Mouse (Mus musculus): ENCODE results near the gene Mcam. TPM values are rescaled to one million over a fixed set of nuclear protein-coding genes. Genes with fewer than 3 reads are reported as not detected.
A peak's percentile ranks its signal among the peaks of the same experiment; 100 is the strongest.

Gene Mcam
- total RNA-seq, 2 experiments from 2014 or later, result 147 to 156 TPM

DNA sequence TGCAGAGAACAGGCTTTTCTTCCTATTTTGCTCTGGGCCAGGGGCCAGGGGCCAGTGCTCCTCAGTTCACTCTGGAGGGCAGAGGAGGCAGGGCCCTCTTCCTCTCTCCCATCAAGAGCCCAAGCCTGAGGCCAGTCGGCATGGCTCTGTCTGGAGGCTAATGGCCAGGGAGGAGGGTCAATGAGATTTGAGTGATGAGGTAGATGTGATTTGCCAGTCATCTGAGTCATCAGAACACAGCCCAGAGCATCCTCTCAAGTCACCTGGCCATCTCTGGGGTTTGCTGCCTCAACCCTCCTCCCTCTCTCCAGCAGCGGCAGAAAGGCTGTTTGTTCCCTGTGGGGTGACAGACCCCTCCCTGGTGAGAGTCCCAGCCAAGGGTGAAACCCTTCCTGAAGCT lies 982 bp upstream of the Mcam start:
- intact Hi-C loops (cut with DNase I), result no loop called here
- DNase-seq, result no peak

DNA sequence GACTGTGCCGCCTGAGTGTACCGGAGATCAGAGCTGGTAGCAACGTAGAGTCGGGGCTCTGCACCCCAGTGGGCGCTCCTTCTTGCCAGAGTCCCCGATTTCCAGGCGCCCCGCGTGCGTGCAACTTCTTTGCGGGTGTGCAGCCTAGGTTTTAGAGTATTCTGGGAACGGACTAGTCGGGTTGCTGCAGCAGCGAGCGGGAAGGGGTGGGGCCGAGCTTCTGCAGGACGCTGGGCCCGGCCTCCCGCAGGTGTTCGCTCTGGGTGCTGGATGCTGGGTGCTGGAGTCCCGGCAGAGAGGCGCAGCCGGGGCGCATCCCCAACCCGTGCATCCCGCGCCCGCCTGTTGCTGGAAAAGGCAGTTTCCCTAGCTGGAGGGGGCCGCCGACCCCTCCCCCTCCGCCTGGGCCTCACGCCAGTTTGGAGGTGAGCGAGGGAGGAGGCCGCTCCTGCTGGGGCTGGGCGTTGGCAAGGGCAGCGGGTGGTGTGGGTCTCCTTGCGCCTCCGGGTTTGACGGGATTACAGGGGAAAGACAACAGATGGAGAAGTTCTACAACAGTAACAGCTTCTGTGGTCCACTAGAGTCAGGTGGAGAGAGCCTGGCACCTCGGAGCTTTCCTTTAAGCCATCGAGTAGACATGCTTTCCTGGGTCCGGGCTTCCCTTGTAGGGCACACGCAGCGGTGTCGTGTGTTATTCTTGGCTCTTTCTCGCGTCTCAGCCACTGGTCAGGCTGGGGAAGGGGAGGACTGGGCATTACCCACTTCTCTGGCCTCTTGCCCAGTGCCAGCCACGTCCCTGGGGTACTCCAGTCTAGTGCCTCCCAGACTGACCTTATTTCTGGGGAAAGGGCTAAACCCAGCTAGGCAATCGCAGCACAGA lies 822 bp downstream of the Mcam start:
- intact Hi-C loops (cut with DNase I), result no loop called here
- peak; percentile 73 to 76 for DNase-seq

- intact Hi-C loops (cut with DNase I), result no loop called here
Measured at GRCm38 (mm10) chr9:44135731-44136411, 1.6 kb downstream of the Mcam start.

GRCm38 (mm10) chr9:44137846-44138245 lies 3.6 kb downstream of the Mcam start:
- no peak for DNase-seq
- intact Hi-C loops (cut with DNase I), result no loop called here

More at GRCm38 (mm10) chr9:44135731-44136411, 1.6 kb downstream of the Mcam start:
- no peak for DNase-seq

DNA sequence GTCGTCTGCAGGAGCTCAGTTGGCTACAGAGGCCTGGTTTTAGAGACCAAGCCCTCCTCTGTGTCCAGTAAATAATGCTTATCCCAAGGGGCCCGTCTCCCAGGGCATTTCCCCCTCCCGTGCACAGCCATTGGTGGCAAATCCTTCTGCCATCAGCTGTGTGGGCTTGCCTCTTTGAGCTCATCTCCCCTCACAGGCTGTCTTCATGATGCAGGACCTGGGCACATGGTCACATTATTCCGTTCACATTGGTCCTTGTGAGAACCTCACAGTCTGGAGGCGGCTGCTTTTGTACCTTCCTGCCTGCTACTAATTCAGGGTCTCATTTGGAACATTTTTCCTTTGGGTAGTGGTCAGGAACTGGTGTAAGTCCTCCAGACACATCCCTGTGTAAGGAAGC lies 7.7 kb downstream of the Mcam start:
- DNase-seq, result no peak

DNA sequence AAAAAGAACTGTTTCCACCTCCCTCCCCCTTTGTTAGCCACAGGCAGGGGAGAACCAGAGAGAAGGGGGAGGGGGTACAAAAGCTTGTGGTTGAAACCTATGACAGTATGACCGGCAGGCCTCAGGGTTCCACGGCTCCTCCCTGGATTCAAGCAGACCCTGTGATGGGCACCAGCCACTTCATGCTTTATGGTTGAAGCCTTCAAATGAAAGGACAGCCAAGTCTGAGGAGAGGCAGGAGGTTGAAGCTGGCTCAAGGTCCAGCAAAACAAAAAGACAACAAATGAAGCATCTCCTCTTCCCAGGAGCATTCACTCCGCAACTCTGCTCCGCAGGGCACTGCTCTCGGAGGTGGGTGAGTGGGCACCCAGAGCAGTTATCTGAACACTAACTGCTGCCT lies 9.2 kb downstream of the Mcam start:
- intact Hi-C loops (cut with DNase I), result no loop called here
- no peak for DNase-seq

More for the DNA sequence above, 7.7 kb downstream of the Mcam start:
- intact Hi-C loops (cut with DNase I), result no loop called here

- peak; percentile 45 to 46 for DNase-seq
- intact Hi-C loops (cut with DNase I), result no loop called here
Measured at GRCm38 (mm10) chr9:44144023-44144717, 9.9 kb downstream of the Mcam start.

DNA sequence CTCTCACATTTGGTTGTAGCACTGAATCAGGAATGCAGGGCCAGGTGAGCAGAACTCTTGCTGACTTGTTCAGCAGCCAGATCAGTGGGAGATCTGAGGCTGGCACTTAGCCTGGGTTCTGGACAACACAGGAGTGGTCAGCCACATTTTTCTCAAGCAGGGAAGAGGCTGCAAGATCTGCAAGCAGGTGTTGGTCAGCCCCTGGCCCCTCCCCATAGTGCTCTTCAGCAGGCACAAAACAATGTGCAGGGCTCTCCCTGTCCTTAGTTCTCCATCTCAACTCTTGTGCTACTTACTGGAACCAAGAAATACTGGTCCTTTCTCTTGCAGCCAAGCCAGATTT lies 10.4 kb downstream of the Mcam start:
- intact Hi-C loops (cut with DNase I), result no loop called here
- peak in 1 of 2 experiments; percentile 7 for DNase-seq

DNA sequence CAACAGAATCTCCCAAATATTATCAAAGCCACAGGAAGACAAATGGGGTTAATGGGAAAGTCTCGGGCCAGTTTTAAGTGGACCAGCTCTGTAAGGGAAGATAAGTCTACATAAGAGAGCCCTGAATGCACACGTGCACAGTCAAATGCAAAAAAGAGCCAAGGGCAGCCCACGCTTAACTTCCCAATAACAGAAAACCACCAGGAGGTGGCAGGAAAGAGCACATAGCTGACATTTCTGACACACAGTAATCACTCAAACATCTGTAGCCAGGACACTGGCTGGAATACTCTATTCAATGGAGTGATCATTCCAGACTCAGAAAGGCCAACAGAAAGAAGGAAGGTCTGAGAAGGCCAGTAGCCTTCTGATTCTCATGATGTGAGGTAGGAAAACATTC lies 13.0 kb downstream of the Mcam start:
- intact Hi-C loops (cut with DNase I), result no loop called here

GRCm38 (mm10) chr9:44159886-44160285 lies 25.6 kb downstream of the Mcam start:
- DNase-seq, result no peak
- intact Hi-C loops (cut with DNase I), result no loop called here

More for the DNA sequence above, 13.0 kb downstream of the Mcam start:
- DNase-seq, result peak; percentile 54 to 74

DNA sequence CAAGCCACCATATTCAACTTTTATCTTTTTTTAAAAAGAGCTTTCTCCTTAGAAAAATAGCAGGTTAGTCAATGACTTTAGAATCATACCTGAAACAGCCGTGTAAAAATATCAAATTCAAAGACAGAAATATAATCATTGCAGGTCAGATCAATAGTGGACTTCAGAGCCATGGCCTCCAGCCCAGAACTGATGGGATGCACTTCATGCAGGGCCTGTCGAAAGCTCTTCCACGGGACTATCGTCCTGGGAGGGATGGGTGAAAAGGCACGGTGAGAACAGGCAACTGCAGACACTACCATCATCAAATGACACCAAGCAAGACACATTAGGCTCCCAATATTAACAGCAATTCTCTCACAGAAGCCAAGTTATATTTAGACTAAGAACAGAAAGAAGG lies 34.7 kb downstream of the Mcam start:
- intact Hi-C loops (cut with DNase I), result no loop called here

DNA sequence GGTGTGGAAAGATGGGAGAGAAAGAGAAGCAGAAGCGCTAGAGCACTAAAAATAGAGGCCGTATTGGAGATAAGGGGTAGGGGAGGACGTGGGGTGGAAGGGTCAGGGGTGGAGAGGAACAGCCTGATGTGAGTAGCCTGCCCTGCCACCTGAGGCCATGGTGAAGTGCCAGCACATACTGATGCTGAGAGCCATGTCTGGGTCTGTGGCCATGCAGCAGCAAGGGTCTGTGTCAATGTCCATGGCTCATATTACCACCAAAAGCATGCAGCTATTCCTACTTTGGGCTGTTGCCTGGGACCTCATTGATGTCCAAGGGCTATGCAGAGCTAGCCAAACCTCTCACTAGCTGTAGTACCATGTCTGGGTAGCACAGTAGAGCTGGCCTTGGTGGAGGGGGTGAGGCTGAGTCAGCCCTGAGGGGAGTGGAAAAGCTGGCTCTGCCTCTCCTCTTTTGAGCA lies 36.5 kb downstream of the Mcam start:
- intact Hi-C loops (cut with DNase I), result no loop called here
- peak; percentile 53 to 61 for DNase-seq

More for the DNA sequence above, 34.7 kb downstream of the Mcam start:
- no peak for DNase-seq

DNA sequence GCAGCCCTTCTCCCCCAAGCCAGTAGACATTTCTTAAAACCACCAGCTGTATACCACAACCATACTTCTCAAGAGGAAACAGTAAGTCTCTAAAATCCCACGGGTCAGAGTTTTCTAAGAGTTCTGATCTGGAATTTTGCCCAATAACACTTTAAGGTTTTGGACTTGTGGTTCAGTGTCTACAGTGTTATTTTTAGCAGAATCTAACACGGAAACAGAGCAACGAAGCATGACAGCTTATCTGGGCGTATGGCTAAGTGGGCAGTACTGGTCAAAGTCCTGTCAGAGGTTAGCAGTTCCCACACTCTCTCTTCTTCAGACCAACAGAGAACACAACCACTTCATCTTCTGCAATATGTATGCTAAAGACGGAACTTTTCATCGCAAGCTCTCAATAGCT lies 41.3 kb downstream of the Mcam start:
- peak; percentile 33 to 35 for DNase-seq
- intact Hi-C loops (cut with DNase I), result no loop called here

GRCm38 (mm10) chr9:44175957-44176356 lies 41.7 kb downstream of the Mcam start:
- DNase-seq, result no peak
- intact Hi-C loops (cut with DNase I), result no loop called here

GRCm38 (mm10) chr9:44177405-44177804 lies 43.1 kb downstream of the Mcam start:
- DNase-seq, result no peak
- intact Hi-C loops (cut with DNase I), result no loop called here

- intact Hi-C loops (cut with DNase I), result no loop called here
- peak in 1 of 2 experiments; percentile 27 for DNase-seq
Measured at GRCm38 (mm10) chr9:44178389-44178788, 44.1 kb downstream of the Mcam start.

DNA sequence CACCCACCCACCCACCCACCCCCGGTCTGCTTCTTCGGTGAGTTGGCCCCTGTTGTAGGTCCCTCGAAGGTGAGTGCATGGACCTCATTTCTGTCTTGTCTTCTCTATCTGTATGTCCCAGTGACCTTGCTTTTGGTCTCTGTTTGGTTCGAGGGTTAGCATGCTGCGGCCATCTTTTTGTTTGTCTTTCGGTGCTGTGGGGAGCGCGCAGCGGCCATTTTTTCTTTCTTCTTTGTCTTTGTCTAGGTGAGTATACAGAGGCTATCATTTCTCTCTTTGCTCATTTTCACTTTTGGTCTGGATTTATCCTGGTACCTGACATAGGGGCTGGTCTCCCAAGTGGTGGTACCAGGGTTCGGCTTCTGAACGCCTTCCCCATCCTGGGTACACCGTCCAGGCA lies 44.5 kb downstream of the Mcam start:
- intact Hi-C loops (cut with DNase I), result no loop called here
- no peak for DNase-seq

GRCm38 (mm10) chr9:44181537-44181936 lies 47.3 kb downstream of the Mcam start:
- DNase-seq, result no peak
- intact Hi-C loops (cut with DNase I), result loop anchor here (5.0 kb wide), 1 partner anchor 54 kb away; no protein-coding TSS in a partner anchor

DNA sequence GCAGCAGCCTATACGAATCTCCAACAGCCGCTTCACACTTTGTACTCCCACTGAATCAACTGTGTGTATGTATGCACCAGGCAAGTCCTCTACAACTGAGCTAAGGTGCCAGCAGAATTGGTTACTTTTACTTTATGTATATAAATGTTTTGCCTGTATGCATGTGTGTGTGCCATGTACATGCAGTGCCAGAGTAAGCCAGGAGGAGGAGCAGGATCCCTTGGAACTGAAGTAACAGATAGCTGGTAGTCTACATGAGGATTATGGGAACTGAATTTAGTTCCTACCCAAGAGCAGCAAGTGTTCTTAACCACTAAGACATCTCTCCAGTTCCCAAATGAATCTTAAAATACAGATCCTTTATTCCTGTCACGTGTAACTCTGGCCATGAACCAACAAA lies 48.0 kb downstream of the Mcam start:
- DNase-seq, result peak; percentile 51 to 64
- intact Hi-C loops (cut with DNase I), result loop anchor here (5.0 kb wide), 1 partner anchor 55 kb away; no protein-coding TSS in a partner anchor

DNA sequence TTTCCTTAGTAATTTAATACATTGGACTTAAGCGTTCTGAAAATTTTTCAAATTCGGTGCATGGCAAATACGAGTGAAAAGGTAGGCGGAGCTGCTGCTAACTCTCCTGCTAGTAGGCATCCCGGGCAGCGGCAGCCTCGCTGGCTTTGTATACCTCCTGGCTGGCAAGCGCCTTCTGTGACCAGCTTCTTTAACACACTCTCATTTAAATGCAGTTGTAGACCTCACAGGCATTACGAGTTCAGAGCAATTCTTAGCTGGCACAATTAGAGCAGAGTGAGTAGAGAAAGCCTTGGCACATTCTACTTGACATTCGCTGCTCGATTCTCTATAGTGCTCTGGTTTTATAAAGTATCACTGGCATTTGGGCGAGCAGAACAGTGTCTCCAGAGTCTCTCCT lies 54.0 kb downstream of the Mcam start:
- no peak for DNase-seq
- intact Hi-C loops (cut with DNase I), result no loop called here

- intact Hi-C loops (cut with DNase I), result no loop called here
- no peak for DNase-seq
Measured at GRCm38 (mm10) chr9:44191166-44191565, 56.9 kb downstream of the Mcam start.

All from heart, postnatal 10 days (tissue).